Mouse (Mus musculus): ENCODE results near the gene Olfr1202. TPM values are rescaled to one million over a fixed set of nuclear protein-coding genes. Genes with fewer than 3 reads are reported as not detected.

The Olfr1202 gene
- total RNA-seq (2017), result not detected in 3 replicates

GRCm38 (mm10) chr2:88814196-88814595 lies at the start of gene Olfr1202:
TSS of gene Olfr1202 (plus strand) at chr2:88814496.
- ATAC-seq (replicated peaks; ENCODE audit: insufficient number of reproducible peaks, low FRiP score, low TSS enrichment, poor library complexity, severe bottlenecking), result no peak

GRCm38 (mm10) chr2:88770388-88770787 lies 43.9 kb upstream of the Olfr1202 start, which contains the start of gene Olfr1200:
TSS of gene Olfr1200 (minus strand) at chr2:88770488.
- ATAC-seq (replicated peaks; ENCODE audit: insufficient number of reproducible peaks, low FRiP score, low TSS enrichment, poor library complexity, severe bottlenecking), result no peak

- no peak for ATAC-seq (replicated peaks; ENCODE audit: insufficient number of reproducible peaks, low FRiP score, low TSS enrichment, poor library complexity, severe bottlenecking)
Measured at GRCm38 (mm10) chr2:88792736-88793135, 21.6 kb upstream of the Olfr1202 start, which contains the start of gene Olfr1201. TSS of gene Olfr1201 (plus strand) at chr2:88793036.

GRCm38 (mm10) chr2:88829437-88829836 lies 15.1 kb downstream of the Olfr1202 start, which contains the start of gene Olfr1205:
TSS of gene Olfr1205 (plus strand) at chr2:88829737.
- ATAC-seq (replicated peaks; ENCODE audit: insufficient number of reproducible peaks, low FRiP score, low TSS enrichment, poor library complexity, severe bottlenecking), result no peak

GRCm38 (mm10) chr2:88838477-88838876 lies 24.2 kb downstream of the Olfr1202 start:
- ATAC-seq (replicated peaks; ENCODE audit: insufficient number of reproducible peaks, low FRiP score, low TSS enrichment, poor library complexity, severe bottlenecking), result no peak

- ATAC-seq (replicated peaks; ENCODE audit: insufficient number of reproducible peaks, low FRiP score, low TSS enrichment, poor library complexity, severe bottlenecking), result no peak
Measured at GRCm38 (mm10) chr2:88848992-88849391, 34.7 kb downstream of the Olfr1202 start, which contains the start of gene Olfr1204. TSS of gene Olfr1204 (plus strand) at chr2:88849292.

GRCm38 (mm10) chr2:88862931-88863330 lies 48.6 kb downstream of the Olfr1202 start, which contains the start of gene Olfr1206:
TSS of gene Olfr1206 (plus strand) at chr2:88863231.
- ATAC-seq (replicated peaks; ENCODE audit: insufficient number of reproducible peaks, low FRiP score, low TSS enrichment, poor library complexity, severe bottlenecking), result no peak

Other genes starting within 250 kb of the Olfr1202 start
- gene Olfr1189, start 228.0 kb upstream of the Olfr1202 start, total RNA-seq (2017), result not detected in 3 replicates
- gene Olfr1191-ps1, start 174.0 kb upstream of the Olfr1202 start, total RNA-seq (2017), result not detected in 3 replicates
- not detected in 3 replicates for gene Olfr1192-ps1, start 166.0 kb upstream of the Olfr1202 start, total RNA-seq (2017)
- gene Olfr1193, start 138.9 kb upstream of the Olfr1202 start, total RNA-seq (2017), result not detected in 3 replicates
- gene Olfr1195, start 125.3 kb upstream of the Olfr1202 start, total RNA-seq (2017), result not detected in 3 replicates
- not detected in 3 replicates for gene Olfr1196, start 109.9 kb upstream of the Olfr1202 start, total RNA-seq (2017)
- not detected in 3 replicates for gene Olfr1197, start 82.1 kb upstream of the Olfr1202 start, total RNA-seq (2017)
- not detected in 3 replicates for gene Olfr1198, start 63.1 kb upstream of the Olfr1202 start, total RNA-seq (2017)
- gene Olfr1199, start 54.0 kb upstream of the Olfr1202 start, total RNA-seq (2017), result not detected in 3 replicates
- gene Olfr1200, start 44.0 kb upstream of the Olfr1202 start, total RNA-seq (2017), result not detected in 3 replicates
- gene Olfr1201, start 21.5 kb upstream of the Olfr1202 start, total RNA-seq (2017), result not detected in 3 replicates
- gene Olfr1205, start 15.2 kb downstream of the Olfr1202 start, total RNA-seq (2017), result not detected in 3 replicates
- not detected in 3 replicates for gene Olfr1204, start 34.8 kb downstream of the Olfr1202 start, total RNA-seq (2017)
- gene Olfr1206, start 48.7 kb downstream of the Olfr1202 start, total RNA-seq (2017), result not detected in 3 replicates
- gene Olfr1208, start 87.8 kb downstream of the Olfr1202 start, total RNA-seq (2017), result not detected in 3 replicates
- gene Olfr1209, start 100.7 kb downstream of the Olfr1202 start, total RNA-seq (2017), result not detected in 3 replicates
- gene Olfr1211, start 123.6 kb downstream of the Olfr1202 start, total RNA-seq (2017), result 0.75 TPM in 1 of 3 replicates, not detected in the others
- not detected in 3 replicates for gene Olfr1212, start 139.5 kb downstream of the Olfr1202 start, total RNA-seq (2017)
- not detected in 3 replicates for gene Gm13762, start 165.8 kb downstream of the Olfr1202 start, total RNA-seq (2017)
- not detected in 3 replicates for gene Olfr1214, start 178.2 kb downstream of the Olfr1202 start, total RNA-seq (2017)
- gene Olfr1215, start 192.5 kb downstream of the Olfr1202 start, total RNA-seq (2017), result not detected in 3 replicates
- gene Olfr1216, start 203.8 kb downstream of the Olfr1202 start, total RNA-seq (2017), result not detected in 3 replicates
- not detected in 3 replicates for gene Olfr1217, start 217.6 kb downstream of the Olfr1202 start, total RNA-seq (2017)
- gene Olfr1218, start 246.7 kb downstream of the Olfr1202 start, total RNA-seq (2017), result not detected in 3 replicates

Data from monocyte, adult 5-6 weeks (primary cell).